Mouse (Mus musculus) layer of hippocampus, postnatal 25 days (tissue): Measurements from ENCODE around the gene 4930578G10Rik. TPM values are rescaled to one million over a fixed set of nuclear protein-coding genes. Genes with fewer than 3 reads are reported as not detected.

ENCODE experiments used
- DNase-seq, 2 experiments: peaks; one replicate each; pipeline ENCODE4 v3.0.0; 2022; ENCODE audit warnings: mixed read lengths in 2 of 2, low spot score in 1 of 2; ENCODE audit errors: extremely low spot score in 1 of 2
- total RNA-seq, 2 experiments: library from RNA; stranded (reverse); gene quantifications; 2 replicates each; pipeline ENCODE4 v1.2.3; 2021

The 4930578G10Rik gene
- total RNA-seq, 2 experiments from 2014 or later, result 0.49 to 2.7 TPM

DNA sequence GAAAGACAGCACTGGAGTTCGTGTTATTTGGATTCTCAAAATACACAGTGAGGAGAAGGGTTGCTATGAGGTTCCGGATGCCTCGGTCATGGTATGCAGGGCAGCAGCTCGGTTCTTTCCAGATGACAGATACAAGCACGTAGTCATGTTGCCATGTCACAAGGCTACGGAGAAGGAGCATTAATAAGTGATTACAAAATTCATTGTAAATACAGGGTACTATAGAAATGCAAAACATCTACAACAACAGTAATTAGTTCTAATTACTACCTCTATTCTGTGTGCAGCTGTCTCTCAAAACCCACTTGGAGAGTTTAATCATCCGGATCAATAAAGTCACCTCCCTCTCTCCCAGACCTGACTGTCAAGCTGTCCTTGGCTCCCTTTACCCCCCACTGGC lies 159.8 kb downstream of the 4930578G10Rik start:
- DNase-seq, result no peak

Other genes starting within 250 kb of the 4930578G10Rik start
- under 1 TPM in 1 of 2 experiments, not detected in 1; 0.52 TPM for gene Fam205a2, start 207.4 kb upstream of the 4930578G10Rik start, total RNA-seq
- gene Gm10591, start 123.3 kb upstream of the 4930578G10Rik start, total RNA-seq, result not detected
- gene Gm2564, start 105.8 kb upstream of the 4930578G10Rik start, total RNA-seq, result 10 to 100 TPM; 12.3 to 13.7 TPM
- gene Ccl27b, start 80.3 kb upstream of the 4930578G10Rik start, total RNA-seq, result 1 to 10 TPM in 1 of 2 experiments, not detected in 1; 6.1 TPM
- under 1 TPM in 1 of 2 experiments, not detected in 1; 0.47 TPM for gene Il11ra2, start 73.7 kb upstream of the 4930578G10Rik start, total RNA-seq
- under 1 TPM in 1 of 2 experiments, not detected in 1; 0.86 TPM for gene Ccl19, start 21.0 kb downstream of the 4930578G10Rik start, total RNA-seq
- not detected for gene Ccl21a, start 38.4 kb downstream of the 4930578G10Rik start, total RNA-seq
- gene Fam205a1, start 118.3 kb downstream of the 4930578G10Rik start, total RNA-seq, result under 1 TPM; 0.12 to 0.20 TPM
- under 1 TPM; 0.64 to 0.80 TPM for gene Gm12394, start 121.2 kb downstream of the 4930578G10Rik start, total RNA-seq
- gene Fam205c, start 138.7 kb downstream of the 4930578G10Rik start, total RNA-seq, result under 1 TPM; 0.64 to 0.87 TPM
- 100 to 1,000 TPM; 137 to 149 TPM for gene Phf24, start 181.1 kb downstream of the 4930578G10Rik start, total RNA-seq
- 100 to 1,000 TPM; 208 to 224 TPM for gene Dnajb5, start 214.3 kb downstream of the 4930578G10Rik start, total RNA-seq
- not detected for gene 1700022I11Rik, start 234.1 kb downstream of the 4930578G10Rik start, total RNA-seq